In the genomic region with DNA sequence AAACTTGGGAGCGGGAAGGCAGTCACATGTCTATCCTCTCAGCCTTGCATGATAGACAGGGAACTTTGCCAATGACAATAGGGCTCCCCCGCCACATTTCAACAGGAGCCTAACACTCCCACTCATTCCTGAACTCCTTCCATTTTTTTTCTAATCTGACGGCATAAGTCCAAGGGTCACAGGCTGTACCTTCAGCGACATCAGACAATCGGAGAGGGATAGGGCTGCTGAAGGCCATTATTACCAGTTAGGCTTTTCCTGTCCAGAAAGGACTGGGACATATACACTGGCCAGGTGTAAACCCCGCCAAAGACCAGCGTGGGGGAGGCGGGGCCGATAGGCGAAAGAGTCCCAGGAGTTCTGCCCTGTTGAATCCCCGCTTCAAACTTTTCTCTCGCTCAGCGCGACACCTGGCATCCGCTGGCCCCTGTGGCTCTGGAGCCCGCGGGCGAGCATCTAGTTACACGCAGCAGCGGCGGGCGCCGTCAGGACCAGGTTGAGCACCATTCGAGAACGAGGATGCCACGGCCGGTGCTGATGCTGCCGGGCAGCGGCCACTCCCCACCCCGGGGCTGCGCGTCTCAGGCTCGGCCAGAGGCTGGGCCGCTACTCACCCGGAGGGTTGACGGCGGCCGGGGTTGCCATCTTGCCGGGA, we compare ENCODE assay signal across 8 mouse cellular contexts. TPM values are rescaled to one million over a fixed set of nuclear protein-coding genes. Genes with fewer than 3 reads are reported as not detected.
DNase-seq lines count a peak whose midpoint lies in the region; ATAC-seq and TF ChIP-seq lines count a peak whose summit lies in the region.

No protein-coding gene starts in this region.

- peaks cover 59% of the 10 kb centered on the region for H3K27me3 ChIP-seq in heart, embryonic 13.5 days (replicated peaks)
- no peaks in the 10 kb centered on the region for H3K27me3 ChIP-seq in kidney, embryonic 15.5 days
- H3K27me3 ChIP-seq in liver, embryonic 11.5 days (replicated peaks; ENCODE audit: control insufficient read depth, insufficient read depth, low read length) = peaks cover 38% of the 10 kb centered on the region
- peaks cover 6% of the 10 kb centered on the region; the same call in 1 of the 2 replicates for H3K27me3 ChIP-seq in thymus, adult 2 months (ENCODE audit: control insufficient read depth, insufficient read depth, low read length)

- no peaks in the 10 kb centered on the region for H3K36me3 ChIP-seq in heart, embryonic 13.5 days
- no peaks in the 10 kb centered on the region for H3K36me3 ChIP-seq in kidney, embryonic 15.5 days
- no peaks in the 10 kb centered on the region for H3K36me3 ChIP-seq in liver, embryonic 11.5 days (ENCODE audit: control insufficient read depth, insufficient read depth, low read length)
- H3K36me3 ChIP-seq in thymus, adult 2 months (ENCODE audit: control insufficient read depth, insufficient read depth, low read length) = no peaks in the 10 kb centered on the region

- H3K4me1 ChIP-seq in heart, embryonic 13.5 days = peaks cover 10% of the 10 kb centered on the region
- peaks cover 36% of the 10 kb centered on the region for H3K4me1 ChIP-seq in kidney, embryonic 15.5 days
- no peaks in the 10 kb centered on the region for H3K4me1 ChIP-seq in liver, embryonic 11.5 days (replicated peaks; ENCODE audit: control insufficient read depth, insufficient read depth, low read length)
- H3K4me1 ChIP-seq in thymus, adult 2 months (replicated peaks; ENCODE audit: control insufficient read depth, insufficient read depth, low read length) = 0 out of 2 replicates have a peak, but pooled peaks cover 3% of the 10 kb centered on the region

- peak overlapping the region; percentile 79 for H3K4me3 ChIP-seq in heart, embryonic 13.5 days
- H3K4me3 ChIP-seq in kidney, embryonic 15.5 days (replicated peaks) = peak overlapping the region; percentile 72
- H3K4me3 ChIP-seq in liver, embryonic 11.5 days (ENCODE audit: low read depth, low read length) = peak overlapping the region; percentile 57
- H3K4me3 ChIP-seq in thymus, adult 2 months (ENCODE audit: control insufficient read depth, insufficient read depth, low read length) = no peak overlapping the region

- H3K27ac ChIP-seq in heart, embryonic 13.5 days (replicated peaks) = peak overlapping the region; percentile 51
- peak overlapping the region; percentile 90 for H3K27ac ChIP-seq in kidney, embryonic 15.5 days
- H3K27ac ChIP-seq in liver, embryonic 11.5 days (ENCODE audit: low read depth, low read length) = no peak overlapping the region
- H3K27ac ChIP-seq in thymus, adult 2 months (ENCODE audit: control insufficient read depth, insufficient read depth, low read length) = no peak overlapping the region

- no peaks in the 10 kb centered on the region for H3K9me3 ChIP-seq in heart, embryonic 13.5 days
- no peaks in the 10 kb centered on the region for H3K9me3 ChIP-seq in kidney, embryonic 15.5 days (replicated peaks)
- no peaks in the 10 kb centered on the region for H3K9me3 ChIP-seq in liver, embryonic 11.5 days (ENCODE audit: control insufficient read depth, low read length)

- no peak for TF ChIP-seq CTCF in thymus, adult 2 months (IDR thresholded peaks at IDR 0.05; ENCODE audit: borderline replicate concordance, control insufficient read depth, extremely low read depth, insufficient read depth, low read length, poor library complexity)

- peak overlapping the region; percentile 87 for H3K9ac ChIP-seq in heart, embryonic 13.5 days
- peak overlapping the region; percentile 76 for H3K9ac ChIP-seq in kidney, embryonic 15.5 days
- H3K9ac ChIP-seq in liver, embryonic 11.5 days (ENCODE audit: low read depth, low read length) = peak overlapping the region; percentile 0; the same call in 1 of the 2 replicates

- DNase-seq in heart, adult 11 months = no peak
- DNase-seq in cerebellum, adult 8-10 months = peak; percentile 41
- DNase-seq in frontal cortex, postnatal 10 days (ENCODE audit: low spot score in 2 of 2) = peak; percentile 36 to 61
- DNase-seq in liver, embryonic 11.5 days (ENCODE audit: low spot score) = peak; percentile 50
- DNase-seq in ovary, postnatal 10 days (ENCODE audit: low spot score) = peak; percentile 18
- no peak for DNase-seq in thymus, adult 2 months

- peak; percentile 26; the same call in 1 of the 2 replicates for ATAC-seq in heart, embryonic 13.5 days (ENCODE audit: extremely low read depth, insufficient number of reproducible peaks, low FRiP score, low TSS enrichment)
- ATAC-seq in kidney, embryonic 15.5 days (replicated peaks; ENCODE audit: low FRiP score) = peak; percentile 74
- no peak for ATAC-seq in liver, embryonic 11.5 days (replicated peaks; ENCODE audit: low FRiP score)

- TF ChIP-seq POLR2A in thymus, adult 2 months (IDR thresholded peaks at IDR 0.05; ENCODE audit: control insufficient read depth, extremely low read depth, insufficient read depth, low read length, poor library complexity) = no peak

- H3K4me2 ChIP-seq in heart, embryonic 13.5 days = peak overlapping the region; percentile 94
- H3K4me2 ChIP-seq in kidney, embryonic 15.5 days = peak overlapping the region; percentile 82
- peak overlapping the region; percentile 70 for H3K4me2 ChIP-seq in liver, embryonic 11.5 days

- WGBS in heart, embryonic 13.5 days = 3% methylated on average over 39 of the region's 39 CpGs
- WGBS in kidney, embryonic 15.5 days = 1% methylated on average over 39 of the region's 39 CpGs
- 5% methylated on average over 39 of the region's 39 CpGs for WGBS in liver, embryonic 11.5 days
- 9% methylated on average over 39 of the region's 39 CpGs for WGBS in thymus, adult 2 months

RNA-seq across cellular contexts. Expression of a gene that starts 0.6 kb away (rescaled TPM):
- polyA plus RNA-seq in heart, embryonic 13.5 days (2015; fragmentation: Nextera tagmentation; extraction: Ambion mirVana) = 2.7 and 3.4 TPM in 2 replicates
- polyA plus RNA-seq in kidney, embryonic 15.5 days (2015; fragmentation: Nextera tagmentation; extraction: Ambion mirVana) = 10.5 and 12.2 TPM in 2 replicates
- polyA plus RNA-seq in liver, embryonic 11.5 days (2014; fragmentation: Nextera tagmentation; extraction: Ambion mirVana) = 2.2 and 2.7 TPM in 2 replicates
- 1.7 and 1.9 TPM in 2 replicates for polyA plus RNA-seq in thymus, adult 2 months (2012; rRNA removed)

Comparison
In these comparisons a context has a peak if more than half of its experiments do, and no peak if none do; other contexts are left out.
1. H3K27ac ChIP-seq: peak in heart, embryonic 13.5 days (single experiment) and kidney, embryonic 15.5 days (single experiment); none in liver, embryonic 11.5 days (single experiment) and thymus, adult 2 months (single experiment).
2. H3K9ac ChIP-seq: peak in every context shown above with its lines; median percentile 87 in heart, embryonic 13.5 days; 76 in kidney, embryonic 15.5 days; 0 in liver, embryonic 11.5 days.
3. DNase-seq: peak in cerebellum, adult 8-10 months (single experiment), frontal cortex, postnatal 10 days (2 of 2), liver, embryonic 11.5 days (single experiment) and ovary, postnatal 10 days (single experiment); none in heart, adult 11 months (single experiment) and thymus, adult 2 months (single experiment).
4. Peak in every context shown above with its lines, with median percentiles within 50 percentile points of each other: H3K4me2 ChIP-seq.